Mouse (Mus musculus) thymus, adult 2 months (tissue): ENCODE data around the gene Gm17651. TPM values are rescaled to one million over a fixed set of nuclear protein-coding genes. Genes with fewer than 3 reads are reported as not detected.

Source experiments
- DNase-seq: peaks from one replicate; pipeline ENCODE4 v3.0.0; 2021
- H3K27ac ChIP-seq: fragments of 200-500 bp; 2 replicates; pipeline ENCODE4 v1.5.1; 2012; ENCODE audit warnings: low read length, control low read depth; ENCODE audit not compliant: control insufficient read depth, insufficient read depth
- H3K27me3 ChIP-seq: fragments of 200-500 bp; 2 replicates; pipeline ENCODE4 v1.6.1; 2012; ENCODE audit warnings: mild to moderate bottlenecking, low read length, moderate library complexity, mixed read lengths; ENCODE audit not compliant: control insufficient read depth, insufficient read depth
- H3K36me3 ChIP-seq: fragments of 200-500 bp; 2 replicates; pipeline ENCODE4 v1.6.1; 2012; ENCODE audit warnings: mild to moderate bottlenecking, low read length, moderate library complexity; ENCODE audit not compliant: control insufficient read depth, insufficient read depth
- H3K4me1 ChIP-seq: fragments of 200-500 bp; replicated peaks from 2 replicates; pipeline ENCODE4 v1.6.1; 2012; ENCODE audit warnings: low read length; ENCODE audit not compliant: control insufficient read depth, insufficient read depth
- H3K4me3 ChIP-seq: fragments of 200-500 bp; 2 replicates; pipeline ENCODE4 v1.5.1; 2012; ENCODE audit warnings: mild to moderate bottlenecking, low read length, control low read depth, moderate library complexity; ENCODE audit not compliant: control insufficient read depth, insufficient read depth
- CTCF ChIP-seq: fragments of 200-500 bp; IDR thresholded peaks from 2 replicates; pipeline ENCODE4 v1.5.1; 2012; ENCODE audit warnings: mild to moderate bottlenecking, control low read depth, low read length, moderate library complexity, borderline replicate concordance; ENCODE audit not compliant: control insufficient read depth, poor library complexity, insufficient read depth; ENCODE audit errors: extremely low read depth
- POLR2A ChIP-seq: fragments of 200-500 bp; IDR thresholded peaks from 2 replicates; pipeline ENCODE4 v1.6.1; 2012; ENCODE audit warnings: mild to moderate bottlenecking, low read length, control low read depth, moderate library complexity; ENCODE audit not compliant: control insufficient read depth, poor library complexity, insufficient read depth; ENCODE audit errors: extremely low read depth
- WGBS: fragments of 180-500 bp; shearing (Covaris S2); methylation state at CpG from one replicate; pipeline ENCODE4 v1.1.7; 2018; 5-methylcytosine and 5-hydroxymethylcytosine counted together
- polyA plus RNA-seq: library from polyadenylated mRNA; depleted of rRNA; stranded (reverse); fragments of >200 nt; gene quantifications from 2 replicates; pipeline ENCODE4 v1.2.3, GENCODE M21; 2012

Gm17651 gene
- polyA plus RNA-seq, 1 experiment, result not detected

DNA sequence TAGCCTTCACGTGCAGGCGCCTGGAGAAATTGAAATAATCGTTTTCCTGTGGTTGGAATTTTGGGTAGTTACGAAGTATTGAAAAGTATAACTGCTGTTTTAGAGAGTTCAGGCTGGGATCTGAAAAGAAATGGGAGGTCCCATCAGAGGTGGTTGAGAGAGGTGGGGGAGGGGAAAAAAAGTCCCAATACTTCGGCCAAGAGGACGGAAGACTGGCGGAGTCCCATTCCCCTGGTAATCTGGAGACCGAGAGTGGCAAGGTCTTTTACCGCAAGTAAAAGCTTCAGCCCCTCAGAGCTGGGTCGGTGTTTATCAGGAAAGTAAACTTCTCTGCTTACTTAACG lies 7.6 kb upstream of the Gm17651 start:
- no peak for DNase-seq

DNA sequence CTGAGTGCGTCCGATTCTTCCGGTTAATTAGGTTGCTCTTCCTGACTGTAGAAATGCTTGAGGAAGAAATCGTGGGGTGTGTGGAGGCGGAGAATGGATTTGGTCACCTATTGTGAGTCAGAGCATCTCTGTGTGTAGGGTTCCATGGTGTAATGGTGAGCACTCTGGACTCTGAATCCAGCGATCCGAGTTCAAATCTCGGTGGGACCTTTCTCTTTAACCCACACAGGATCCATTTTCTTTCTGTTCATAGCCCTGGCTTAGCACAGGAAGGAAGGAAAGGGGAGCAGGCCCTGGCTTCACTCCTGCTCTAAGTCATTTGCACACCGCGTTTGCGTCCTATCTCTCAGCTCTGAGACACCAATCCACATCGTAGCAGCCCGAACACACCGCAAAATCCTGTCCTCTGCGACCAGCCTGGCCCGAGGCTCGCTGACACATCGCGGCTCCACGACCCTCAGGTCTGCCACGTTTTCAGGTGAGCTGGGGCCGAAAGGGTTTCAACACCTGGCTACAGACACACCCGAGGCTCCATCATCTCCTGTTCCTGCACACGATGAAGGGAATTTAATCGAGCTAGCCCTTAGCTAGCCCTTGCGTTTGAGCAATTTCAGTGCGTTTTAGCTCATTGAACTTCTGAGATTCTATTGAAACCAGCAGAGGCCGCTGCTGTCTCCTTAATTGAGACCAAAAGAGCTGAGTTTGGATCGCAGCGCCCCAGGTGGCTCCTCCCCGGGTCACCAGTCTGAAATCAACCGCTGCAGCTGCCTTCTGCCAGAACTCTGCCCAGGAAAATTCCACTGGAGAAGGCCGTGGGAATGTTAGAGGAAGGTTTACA lies 7.0 kb upstream of the Gm17651 start:
- H3K27me3 ChIP-seq, result no peaks in the 10 kb centered on the region
- 1% methylated on average over 33 of the region's 33 CpGs for WGBS
- TF ChIP-seq POLR2A, result no peak
- no peak; the same call in 1 of the 2 replicates for TF ChIP-seq CTCF
- peak overlapping the region; percentile 83 for H3K4me3 ChIP-seq
- H3K4me1 ChIP-seq, result peaks cover 5% of the 10 kb centered on the region
- H3K27ac ChIP-seq, result peak overlapping the region; percentile 30; the same call in 1 of the 2 replicates
- no peaks in the 10 kb centered on the region for H3K36me3 ChIP-seq
- DNase-seq, result peak; percentile 69

More for the DNA sequence above, 7.6 kb upstream of the Gm17651 start:
- Histone ChIP-seq H3K4me1 (peaks cover 5% of the 10 kb centered on the region), H3K4me3 (no peak overlapping the region), H3K27me3 (no peaks in the 10 kb centered on the region), H3K27ac (no peak overlapping the region), H3K36me3 (no peaks in the 10 kb centered on the region)
- WGBS, result 14% methylated on average over 11 of the region's 11 CpGs
- no peak for TF ChIP-seq POLR2A
- no peak for TF ChIP-seq CTCF

DNA sequence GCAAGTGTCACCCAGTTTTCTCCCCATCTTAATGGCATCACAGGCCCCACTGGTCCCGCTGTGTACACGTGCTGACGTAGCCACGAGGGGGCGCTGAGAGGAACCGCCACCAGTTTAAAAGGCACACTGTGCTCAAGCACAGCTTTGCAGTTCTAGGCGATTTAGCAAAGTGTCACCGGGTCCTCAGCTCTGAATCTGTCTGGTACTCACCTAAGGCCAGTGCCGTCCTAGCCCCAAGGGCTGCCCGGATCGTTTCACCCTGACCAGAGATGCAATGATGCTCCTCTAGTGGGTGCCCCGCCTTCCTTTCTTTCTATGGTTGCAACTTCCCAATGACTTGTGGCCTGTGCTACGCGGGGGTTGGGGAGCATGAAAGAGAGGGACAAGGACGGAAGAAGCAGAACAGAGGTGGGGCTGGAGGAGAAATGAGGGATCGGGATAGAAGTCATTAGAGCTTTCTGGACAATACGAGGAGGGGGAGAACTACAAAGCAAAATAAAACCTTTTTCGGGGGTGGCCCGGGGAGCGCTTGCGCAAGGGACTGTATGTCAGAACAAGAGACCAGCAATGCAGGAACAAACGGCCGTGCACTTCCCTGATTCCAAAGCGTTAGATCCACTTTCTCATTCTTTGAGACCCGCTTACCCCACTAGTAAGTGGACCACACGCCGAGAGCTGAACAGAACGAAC lies 6.3 kb upstream of the Gm17651 start:
- Histone ChIP-seq H3K27ac (peak overlapping the region; percentile 30; the same call in 1 of the 2 replicates), H3K4me1 (peaks cover 5% of the 10 kb centered on the region), H3K27me3 (no peaks in the 10 kb centered on the region), H3K36me3 (no peaks in the 10 kb centered on the region), H3K4me3 (peak overlapping the region; percentile 83)
- peak; percentile 88 for DNase-seq
- no peak for TF ChIP-seq POLR2A
- TF ChIP-seq CTCF, result peak; percentile 97
- under 1% methylated on average over 28 of the region's 28 CpGs for WGBS

DNA sequence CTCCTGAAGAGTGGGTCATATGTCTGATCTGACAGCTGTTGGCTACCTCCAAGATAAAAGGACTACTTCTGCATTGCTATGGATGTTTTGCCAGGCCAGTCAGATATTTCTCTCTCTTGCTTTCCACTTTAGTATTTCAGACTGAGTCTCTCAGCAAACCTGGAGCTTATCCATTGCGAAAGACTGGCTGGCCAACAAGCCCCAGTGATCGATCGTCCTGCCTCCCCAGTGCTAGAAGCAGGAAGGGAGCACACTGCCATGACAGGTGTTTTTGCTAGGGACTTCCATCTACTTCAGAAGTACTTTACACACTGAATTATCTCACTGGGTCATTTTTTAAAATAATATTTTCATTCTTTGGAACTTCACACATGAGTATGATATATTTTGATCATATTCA lies 3.9 kb upstream of the Gm17651 start:
- Histone ChIP-seq H3K27ac (no peak overlapping the region), H3K4me3 (no peak overlapping the region), H3K27me3 (no peaks in the 10 kb centered on the region), H3K36me3 (no peaks in the 10 kb centered on the region), H3K4me1 (peaks cover 5% of the 10 kb centered on the region)
- no peak for TF ChIP-seq POLR2A
- TF ChIP-seq CTCF, result no peak
- no peak for DNase-seq
- WGBS, result 95% methylated on average over 3 of the region's 3 CpGs

DNA sequence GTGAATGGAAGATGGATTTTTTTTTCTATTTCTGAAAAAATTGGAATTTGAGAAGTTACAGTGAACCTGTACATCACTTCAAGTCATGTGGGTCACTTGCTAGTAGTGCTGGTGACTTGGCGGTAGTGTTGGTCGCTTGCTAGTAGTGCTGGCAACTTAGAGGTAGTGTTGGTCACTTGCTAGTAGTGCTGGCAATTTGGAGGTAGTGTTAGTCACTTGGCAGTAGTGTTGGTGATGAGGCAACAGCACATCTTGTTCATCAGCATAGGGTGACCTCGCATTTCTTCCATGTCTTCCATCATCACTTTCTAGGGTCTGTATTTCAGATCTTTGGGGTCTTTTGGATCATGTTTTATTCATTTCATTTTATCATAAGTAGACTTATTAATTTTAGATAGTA lies 1.6 kb upstream of the Gm17651 start:
- DNase-seq, result no peak
- no peak for TF ChIP-seq POLR2A
- no peak for TF ChIP-seq CTCF
- Histone ChIP-seq H3K27ac (no peak overlapping the region), H3K4me3 (no peak overlapping the region), H3K4me1 (0 out of 2 replicates have a peak, but pooled peaks cover 2% of the 10 kb centered on the region), H3K27me3 (no peaks in the 10 kb centered on the region), H3K36me3 (no peaks in the 10 kb centered on the region)
- WGBS, result 97% methylated on average over 3 of the region's 3 CpGs

DNA sequence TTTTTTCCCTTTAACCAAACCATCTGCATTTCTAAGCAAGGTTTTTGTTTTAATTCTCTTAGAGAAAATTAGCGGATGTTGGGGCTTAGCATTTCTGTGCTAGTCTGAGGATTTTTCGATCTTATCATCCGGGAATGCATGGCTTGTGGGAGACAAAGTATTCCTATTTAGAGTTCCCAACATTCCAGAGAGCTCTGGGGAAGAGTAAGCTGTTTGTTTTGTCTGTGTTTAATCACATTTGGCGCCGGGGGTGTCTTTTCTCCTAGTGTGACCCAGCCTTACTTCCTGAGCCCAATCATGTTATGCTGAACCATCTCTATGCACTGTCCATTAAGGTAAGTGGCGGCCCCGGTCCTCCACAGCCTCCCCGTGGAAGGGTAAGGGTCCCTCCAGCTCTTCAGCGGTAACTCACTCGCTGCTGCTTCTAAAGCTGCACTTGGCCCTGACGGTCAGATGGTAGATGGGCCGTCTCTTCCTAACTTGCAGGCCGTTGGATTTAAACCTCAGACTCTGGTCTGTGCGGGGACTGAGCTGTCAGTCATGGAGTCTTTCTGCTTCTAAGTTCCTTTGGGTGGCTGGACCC lies 7.3 kb downstream of the Gm17651 start:
- H3K4me1 ChIP-seq, result no peaks in the 10 kb centered on the region
- DNase-seq, result no peak
- WGBS, result 93% methylated on average over 14 of the region's 14 CpGs
- TF ChIP-seq CTCF (no peak), POLR2A (no peak)
- H3K36me3 ChIP-seq, result no peaks in the 10 kb centered on the region; the same call in 1 of the 2 replicates
- no peak overlapping the region for H3K27ac ChIP-seq
- H3K4me3 ChIP-seq, result no peak overlapping the region
- H3K27me3 ChIP-seq, result no peaks in the 10 kb centered on the region
